Mouse (Mus musculus) left cerebral cortex, adult 8-10 months (tissue): ENCODE data around the gene Pafah2. TPM values are rescaled to one million over a fixed set of nuclear protein-coding genes. Genes with fewer than 3 reads are reported as not detected.

Experiments
- DNase-seq, 2 experiments: peaks; one replicate each; pipeline ENCODE4 v3.0.0; 2022; ENCODE audit warnings: low spot score in 2 of 2
- microRNA-seq, 2 experiments: library from miRNA; unstranded; fragments of <30 nt; microRNA quantifications; one replicate each; pipeline ENCODE4 v1.2.0; 2022
- total RNA-seq, 4 experiments: library from RNA; stranded (reverse); gene quantifications; 2 replicates each; pipeline ENCODE4 v1.2.4; 2022

Gene Pafah2
- total RNA-seq, 4 experiments from 2014 or later = 5.8 to 8.7 (median 6.8) TPM

- no peak for DNase-seq
Measured at GRCm38 (mm10) chr4:134457130-134457825, 61.2 kb downstream of the Pafah2 start.

GRCm38 (mm10) chr4:134458856-134459255 lies 62.7 kb downstream of the Pafah2 start:
- DNase-seq = no peak

GRCm38 (mm10) chr4:134460277-134460676 lies 64.2 kb downstream of the Pafah2 start:
- DNase-seq = no peak

- no peak for DNase-seq
Measured at GRCm38 (mm10) chr4:134461252-134461651, 65.1 kb downstream of the Pafah2 start.

GRCm38 (mm10) chr4:134465789-134466188 lies 69.7 kb downstream of the Pafah2 start:
- DNase-seq = no peak

- no peak for DNase-seq
Measured at GRCm38 (mm10) chr4:134466381-134467262, 70.5 kb downstream of the Pafah2 start.

- no peak for DNase-seq
Measured at GRCm38 (mm10) chr4:134467435-134468214, 71.5 kb downstream of the Pafah2 start.

GRCm38 (mm10) chr4:134468215-134468575 lies 72.1 kb downstream of the Pafah2 start, which contains the start of gene Stmn1:
Stmn1 (plus strand) TSS chr4:134468320.
- DNase-seq = peak; percentile 86 to 97

- DNase-seq = peak; percentile 87 to 94
Measured at GRCm38 (mm10) chr4:134468578-134469266, 72.6 kb downstream of the Pafah2 start.

GRCm38 (mm10) chr4:134469341-134469796 lies 73.2 kb downstream of the Pafah2 start:
- no peak for DNase-seq

- no peak for DNase-seq
Measured at GRCm38 (mm10) chr4:134469985-134470384, 73.9 kb downstream of the Pafah2 start.

- DNase-seq = no peak
Measured at GRCm38 (mm10) chr4:134471469-134471868, 75.3 kb downstream of the Pafah2 start.

GRCm38 (mm10) chr4:134473764-134474163 lies 77.6 kb downstream of the Pafah2 start:
- no peak for DNase-seq

- no peak for DNase-seq
Measured at GRCm38 (mm10) chr4:134474240-134474639, 78.1 kb downstream of the Pafah2 start.

GRCm38 (mm10) chr4:134476899-134477298 lies 80.8 kb downstream of the Pafah2 start:
- DNase-seq = no peak

Small RNAs within 50 kb of the gene (microRNA-seq; reads per million reads assigned to microRNA genes)
- 1.3 reads per million in 2 experiments for gene Gm23634

Other genes with a start within 250 kb of the Pafah2 start
- gene Cep85, start 209.2 kb upstream of the Pafah2 start, total RNA-seq = 10 to 100 TPM; 17.1 to 18.7 (median 17.7) TPM
- gene Gm7534, start 193.3 kb upstream of the Pafah2 start, total RNA-seq = not detected
- not detected for gene Catsper4, start 168.9 kb upstream of the Pafah2 start, total RNA-seq
- gene Cnksr1, start 157.9 kb upstream of the Pafah2 start, total RNA-seq = under 1 TPM in 3 of 4 experiments, not detected in 1; 0.36 to 0.74 (median 0.57) TPM
- gene E130218I03Rik, start 152.7 kb upstream of the Pafah2 start, total RNA-seq = not detected
- gene Zfp593, start 150.7 kb upstream of the Pafah2 start, total RNA-seq = 10 to 100 TPM; 10.9 to 12.1 (median 11.3) TPM
- not detected for gene Gm30191, start 149.4 kb upstream of the Pafah2 start, total RNA-seq
- 1 to 10 TPM; 2.6 to 4.3 (median 3.5) TPM for gene Grrp1, start 142.2 kb upstream of the Pafah2 start, total RNA-seq
- gene Pdik1l, start 108.4 kb upstream of the Pafah2 start, total RNA-seq = 10 to 100 TPM; 15.8 to 22.4 (median 19.3) TPM
- under 1 TPM; 0.28 to 0.70 (median 0.53) TPM for gene Trim63, start 81.2 kb upstream of the Pafah2 start, total RNA-seq
- gene Slc30a2, start 53.1 kb upstream of the Pafah2 start, total RNA-seq = under 1 TPM in 2 of 4 experiments, not detected in 2; 0.16 to 0.23 TPM
- 10 to 100 TPM; 42.7 to 51.5 (median 47.1) TPM for gene Extl1, start 12.5 kb upstream of the Pafah2 start, total RNA-seq
- 1,000 to 10,000 TPM in 1 of 4 experiments, 100 to 1,000 TPM in 3; 935 to 1,017 (median 942) TPM for gene Stmn1, start 72.0 kb downstream of the Pafah2 start, total RNA-seq
- gene Paqr7, start 100.4 kb downstream of the Pafah2 start, total RNA-seq = 10 to 100 TPM; 58.1 to 64.3 (median 61.1) TPM
- under 1 TPM; 0.25 to 0.60 (median 0.34) TPM for gene Aunip, start 114.7 kb downstream of the Pafah2 start, total RNA-seq
- gene Mtfr1l, start 139.1 kb downstream of the Pafah2 start, total RNA-seq = 10 to 100 TPM; 70.0 to 79.5 (median 71.9) TPM
- gene Selenon, start 155.8 kb downstream of the Pafah2 start, total RNA-seq = 10 to 100 TPM; 20.2 to 21.5 (median 20.9) TPM